Mouse (Mus musculus) heart, adult 2 months (tissue): ENCODE results near the gene Nav1.

ENCODE experiments used
- CTCF ChIP-seq: fragments of 200-600 bp; IDR thresholded peaks from 2 replicates; pipeline ENCODE4 v1.8.1; 2022; ENCODE audit warnings: antibody characterized with exemption, mild to moderate bottlenecking, moderate library complexity
- POLR2A ChIP-seq: fragments of 200-500 bp; IDR thresholded peaks from 2 replicates; pipeline ENCODE4 v1.6.1; 2011; ENCODE audit warnings: mild to moderate bottlenecking, low read depth, low read length, control low read depth; ENCODE audit not compliant: insufficient read depth

DNA sequence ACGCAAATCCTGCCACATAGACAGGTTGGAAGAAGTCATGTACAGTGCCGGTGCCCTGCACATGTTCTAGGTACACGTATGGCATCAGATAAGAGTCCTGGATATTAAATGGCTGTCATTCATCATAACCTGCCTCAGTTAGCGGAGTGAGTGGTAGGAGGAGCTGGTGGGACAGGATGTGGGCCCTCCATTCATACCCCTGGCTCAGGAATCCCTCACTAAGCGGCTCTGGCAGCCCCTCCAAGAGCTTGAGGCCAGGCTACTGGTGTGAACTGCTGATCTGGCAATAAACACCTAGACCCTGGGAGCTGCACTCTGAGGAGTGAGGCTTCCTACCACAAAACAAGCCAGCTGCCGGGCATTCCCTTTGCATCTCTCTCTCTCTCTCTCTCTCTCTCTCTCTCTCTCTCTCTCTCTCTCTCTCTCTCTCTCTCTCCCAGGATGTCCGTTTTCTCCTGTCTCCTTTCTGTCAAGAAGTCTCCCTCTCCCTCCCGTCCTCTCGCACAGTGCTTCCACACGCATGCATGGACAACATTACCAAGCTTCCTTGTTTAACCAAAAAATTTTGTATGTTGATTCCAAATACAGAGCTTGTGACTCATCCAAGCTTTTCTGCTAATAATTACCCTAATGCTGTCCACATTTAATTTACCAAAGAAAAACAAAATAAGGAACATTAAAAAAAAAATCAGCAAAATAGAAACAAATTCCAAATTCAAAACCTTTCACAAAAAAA, 116.0 kb downstream of the Nav1 start:
- TF ChIP-seq CTCF (no peak), POLR2A (no peak)
